29 mouse cellular contexts compared by ENCODE assay signal in the genomic region with DNA sequence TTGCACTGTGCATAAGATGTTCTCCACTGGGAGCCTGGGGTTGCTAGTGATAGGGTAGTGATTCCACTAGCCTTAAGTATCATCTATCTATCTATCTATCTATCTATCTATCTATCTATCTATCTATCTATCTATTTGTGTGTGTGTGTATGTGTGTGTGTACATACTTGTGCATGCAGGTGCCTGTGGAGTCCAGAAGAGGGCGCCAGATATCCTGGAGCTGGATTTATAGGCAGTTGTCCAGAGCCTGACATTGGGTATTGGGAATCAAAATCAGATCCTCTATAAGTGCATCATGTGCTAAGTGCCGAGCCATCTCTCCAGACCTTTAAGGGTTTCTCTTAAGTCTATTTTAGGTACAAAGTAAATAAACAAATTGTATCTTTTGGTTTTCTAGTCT.
DNase-seq lines count a peak whose midpoint lies in the region; ATAC-seq and TF ChIP-seq lines count a peak whose summit lies in the region.
"Had no signal": no experiment of that assay in that cellular context is flagged by ENCODE, and none has a peak within 500 bp of the region (broad histone marks: within the 10 kb centered on the region; RNA-seq: fewer than 3 reads in every experiment).

No protein-coding gene starts in this region.

- no peaks in the 10 kb centered on the region for H3K27me3 ChIP-seq in kidney, postnatal 0 days (ENCODE audit: insufficient read depth, low read length)
- H3K27me3 ChIP-seq in lung, embryonic 14.5 days (ENCODE audit: insufficient read depth, low read length), result no peaks in the 10 kb centered on the region
- H3K27me3 ChIP-seq in Patski, result no peaks in the 10 kb centered on the region
- H3K27me3 ChIP-seq: forebrain, embryonic 12.5 days; heart, embryonic 12.5 days; liver, embryonic 13.5 days; midbrain, embryonic 13.5 days had no signal

- POLR2A ChIA-PET in Patski (lab: Charles Lee), result no interaction called here

- H3K9me3 ChIP-seq in kidney, postnatal 0 days (replicated peaks; ENCODE audit: low read length), result no peaks in the 10 kb centered on the region
- no peaks in the 10 kb centered on the region for H3K9me3 ChIP-seq in lung, embryonic 14.5 days (ENCODE audit: low read depth, low read length)
- H3K9me3 ChIP-seq: limb, embryonic 13.5 days; liver, embryonic 13.5 days; midbrain, embryonic 13.5 days had no signal

- DNase-seq in kidney, postnatal 0 days (ENCODE audit: low spot score), result no peak
- DNase-seq in kidney, adult 11 months, result no peak
- no peak for DNase-seq in lung, embryonic 14.5 days
- DNase-seq in lung, postnatal 14 days, result no peak
- DNase-seq in ES-CJ7 (ENCODE audit: low read depth, low spot score), result peak; percentile 19
- no peak for DNase-seq in Patski (ENCODE audit: low read depth, low spot score)
- DNase-seq in frontal cortex, postnatal 25 days (ENCODE audit: low spot score in 2 of 2), result no peak
- DNase-seq: adrenal gland, adult 2 months; adrenal gland, postnatal 36 days; cerebellum, adult 18-20 months; cerebellum, postnatal 10 days; forebrain, postnatal 0 days; gastrocnemius, postnatal 14 days; heart, postnatal 4 days; kidney, adult 8-10 months; kidney, postnatal 10 days; liver, embryonic 13.5 days; right cerebral cortex, postnatal 25 days had no signal

- H3K9ac ChIP-seq in kidney, postnatal 0 days (ENCODE audit: low read depth, low read length), result no peak overlapping the region
- no peak overlapping the region for H3K9ac ChIP-seq in lung, embryonic 14.5 days
- H3K9ac ChIP-seq: forebrain, embryonic 12.5 days; forebrain, postnatal 0 days; heart, embryonic 12.5 days; hindbrain, embryonic 14.5 days; limb, embryonic 13.5 days; liver, embryonic 13.5 days; midbrain, embryonic 13.5 days had no signal

- H3K36me3 ChIP-seq in kidney, postnatal 0 days (ENCODE audit: insufficient read depth, low read length), result no peaks in the 10 kb centered on the region
- H3K36me3 ChIP-seq in lung, embryonic 14.5 days (ENCODE audit: insufficient read depth), result no peaks in the 10 kb centered on the region
- H3K36me3 ChIP-seq: forebrain, embryonic 12.5 days; G1E; heart, embryonic 12.5 days; limb, embryonic 13.5 days; liver, embryonic 13.5 days; midbrain, embryonic 13.5 days had no signal

- H3K4me1 ChIP-seq in kidney, postnatal 0 days (replicated peaks; ENCODE audit: insufficient read depth, low read length), result no peaks in the 10 kb centered on the region
- H3K4me1 ChIP-seq in lung, embryonic 14.5 days (ENCODE audit: insufficient read depth), result 0 out of 2 replicates have a peak, but pooled peaks cover 4% of the 10 kb centered on the region
- H3K4me1 ChIP-seq: forebrain, embryonic 12.5 days; heart, embryonic 12.5 days; liver, embryonic 13.5 days; midbrain, embryonic 13.5 days had no signal

- no peak overlapping the region for H3K4me3 ChIP-seq in kidney, postnatal 0 days (replicated peaks; ENCODE audit: low read depth, low read length)
- H3K4me3 ChIP-seq in lung, embryonic 14.5 days (ENCODE audit: low read depth, low read length), result no peak overlapping the region
- H3K4me3 ChIP-seq: forebrain, embryonic 12.5 days; heart, embryonic 12.5 days; limb, embryonic 13.5 days; liver, embryonic 13.5 days; midbrain, embryonic 13.5 days had no signal

- H3K27ac ChIP-seq in kidney, postnatal 0 days, result no peak overlapping the region
- H3K27ac ChIP-seq in lung, embryonic 14.5 days (ENCODE audit: low read depth), result no peak overlapping the region
- H3K27ac ChIP-seq: forebrain, embryonic 12.5 days; hindbrain, embryonic 14.5 days; limb, embryonic 13.5 days; liver, embryonic 13.5 days; macrophage; midbrain, embryonic 13.5 days had no signal

- no peak overlapping the region for H3K4me2 ChIP-seq in kidney, postnatal 0 days (ENCODE audit: low read length)
- H3K4me2 ChIP-seq in lung, embryonic 14.5 days, result no peak overlapping the region
- H3K4me2 ChIP-seq: forebrain, embryonic 12.5 days; heart, embryonic 12.5 days; hindbrain, embryonic 14.5 days; limb, embryonic 13.5 days; liver, embryonic 13.5 days; midbrain, embryonic 13.5 days had no signal

- whole genome bisulfite sequencing in kidney, postnatal 0 days, result 82% methylated on average over 2 of the region's 2 CpGs
- WGBS in lung, embryonic 14.5 days, result 73% methylated on average over 2 of the region's 2 CpGs

- CTCF ChIA-PET in Patski (lab: Charles Lee), result interaction anchor here (1.6 kb wide), 1 partner anchor 40 kb away, joined by 5 read pairs; no protein-coding TSS in a partner anchor

- in situ Hi-C loops in Patski (cut with MboI; ENCODE audit: low pct_unique_long_range_greater_than_20kb), result no loop called here

- TF ChIP-seq CTCF in kidney, postnatal 0 days (IDR thresholded peaks at IDR 0.05; ENCODE audit: low read depth), result peak; percentile 19; the same call in 1 of the 2 replicates
- TF ChIP-seq CTCF in lung, embryonic 14.5 days (IDR thresholded peaks at IDR 0.05; ENCODE audit: low read depth), result peak; percentile 30; the same call in 1 of the 2 replicates
- peak; percentile 43 for TF ChIP-seq CTCF in Patski (IDR thresholded peaks at IDR 0.05)

- no peak for ATAC-seq in kidney, postnatal 0 days (replicated peaks; ENCODE audit: low FRiP score, low read depth)
- no peak for ATAC-seq in lung, embryonic 14.5 days (ENCODE audit: insufficient read depth)
- no peak for ATAC-seq in Patski
- no peak for ATAC-seq in granulocyte monocyte progenitor cell, adult 5-6 weeks (replicated peaks; ENCODE audit: poor library complexity, severe bottlenecking)
- ATAC-seq: activated CD4-positive, CD25-positive, alpha-beta regulatory T cell, adult 4 months; CD4-positive, CD25-positive, alpha-beta regulatory T cell, adult 4 months; forebrain, postnatal 0 days; inflammation-experienced regulatory T-cells, adult 6 months; midbrain, embryonic 13.5 days had no signal
